19 mouse cellular contexts compared by ENCODE assay signal in genomic region chr2:140844030-140844429, GRCm38 (mm10).
"Had no signal": no experiment of that assay in that cellular context is flagged by ENCODE, and none has a peak within 500 bp of the region (broad histone marks: within the 10 kb centered on the region; RNA-seq: fewer than 3 reads in every experiment).

No protein-coding gene starts in this region.

- DNase-seq: gastrocnemius, adult 2 months; gastrocnemius, postnatal 10 days; gastrocnemius, postnatal 25 days; heart, adult 11 months; heart, adult 2 months; heart, postnatal 14 days; heart, postnatal 36 days; kidney, adult 18-20 months; kidney, adult 9 months; kidney, postnatal 25 days; kidney, postnatal 4 days; layer of hippocampus, adult 9-11 months; layer of hippocampus, postnatal 36 days; liver; liver, embryonic 13.5 days had no signal

- ATAC-seq: hindbrain, embryonic 16.5 days; inflammation-experienced regulatory T-cells, adult 6 months; intestine, embryonic 15.5 days; intestine, postnatal 0 days had no signal
